Mouse (Mus musculus) erythroblast, embryonic 14.5 days (primary cell): ENCODE data around the gene Tead1.

ENCODE experiments used
- GATA1 ChIP-seq: IDR thresholded peaks from 2 replicates; pipeline ENCODE4 v1.6.1; 2012; ENCODE audit warnings: low read length, inconsistent platforms, mixed read lengths
- TAL1 ChIP-seq: IDR thresholded peaks from 3 replicates; pipeline ENCODE4 v1.6.1; 2012; ENCODE audit warnings: low read length, inconsistent platforms, mixed read lengths

DNA sequence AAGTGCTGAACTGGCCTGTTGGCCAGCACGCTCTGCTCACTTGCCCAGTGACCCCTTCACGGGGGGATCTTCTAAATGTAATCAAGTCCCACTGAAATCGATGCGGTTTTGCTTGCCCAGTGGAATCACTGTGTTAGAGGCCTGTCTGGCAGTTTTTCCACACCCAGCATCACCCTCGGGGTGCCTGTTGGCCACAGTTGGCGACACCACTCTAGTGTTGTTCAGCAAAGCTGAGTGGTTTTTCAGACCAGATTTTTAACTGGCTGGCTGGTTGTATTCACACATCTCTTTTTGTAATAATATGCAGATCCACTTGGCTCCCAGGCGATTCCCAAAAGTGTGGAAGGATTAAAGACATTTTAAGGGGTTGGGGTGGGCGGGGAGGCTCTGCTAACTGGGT is 161.8 kb downstream of the Tead1 start:
- TF ChIP-seq TAL1 (no peak), GATA1 (no peak)
